Comparison of ENCODE assay signal across 12 mouse cellular contexts in the genomic region with DNA sequence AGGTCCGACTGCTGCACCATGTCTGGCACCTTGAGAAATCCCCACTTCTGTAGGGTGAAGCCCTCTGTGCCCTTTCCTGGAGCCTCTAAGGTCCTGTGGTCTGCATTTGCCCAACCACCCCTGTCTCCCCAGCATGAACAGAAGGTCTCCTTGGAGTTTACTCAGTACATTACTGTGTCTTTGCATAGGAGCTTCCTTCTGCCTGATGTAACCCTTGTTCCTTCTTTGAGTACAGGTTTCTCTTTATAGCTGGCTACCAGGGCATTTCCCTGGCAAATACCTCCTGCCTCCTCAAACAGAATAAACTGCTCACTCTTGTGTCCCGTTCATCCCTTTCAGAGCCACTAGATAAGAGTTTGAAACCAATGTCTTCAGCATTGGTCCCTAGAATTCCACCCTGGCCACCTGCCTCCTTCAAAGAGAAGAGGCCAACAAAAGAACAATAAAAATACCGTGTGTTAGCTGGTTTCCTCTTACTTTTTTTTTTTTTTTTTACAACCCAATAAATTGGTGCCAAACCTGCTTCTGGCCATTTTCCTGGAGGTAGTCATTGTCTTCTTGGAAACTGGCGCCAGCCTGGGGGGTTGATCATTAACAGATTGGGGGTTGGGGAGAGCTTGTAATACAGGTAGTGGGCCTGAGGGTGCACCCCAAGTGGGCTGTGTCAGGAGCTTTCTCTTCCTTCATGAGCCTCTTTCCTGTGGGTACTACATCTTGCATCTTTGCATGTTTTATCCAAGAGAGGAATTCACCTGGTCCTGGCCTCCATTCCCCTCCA.
DNase-seq lines count a peak whose midpoint lies in the region; ATAC-seq and TF ChIP-seq lines count a peak whose summit lies in the region.
"Had no signal": no experiment of that assay in that cellular context is flagged by ENCODE, and none has a peak within 500 bp of the region (broad histone marks: within the 10 kb centered on the region; RNA-seq: fewer than 3 reads in every experiment).

No protein-coding gene starts in this region.

- no peak overlapping the region for H3K9ac ChIP-seq in forebrain, embryonic 13.5 days
- H3K9ac ChIP-seq in forebrain, embryonic 12.5 days, result no peak overlapping the region
- no peak overlapping the region for H3K9ac ChIP-seq in midbrain, embryonic 13.5 days (replicated peaks)
- no peak overlapping the region for H3K9ac ChIP-seq in midbrain, embryonic 16.5 days (ENCODE audit: low read depth, low read length)
- no peak overlapping the region for H3K9ac ChIP-seq in stomach, postnatal 0 days (ENCODE audit: low read length)
- H3K9ac ChIP-seq: neural tube, embryonic 12.5 days had no signal

- peaks cover 3% of the 10 kb centered on the region; the same call in 1 of the 2 replicates for H3K36me3 ChIP-seq in forebrain, embryonic 13.5 days (ENCODE audit: poor library complexity, severe bottlenecking)
- H3K36me3 ChIP-seq in forebrain, embryonic 12.5 days (replicated peaks), result no peaks in the 10 kb centered on the region; the same call in 1 of the 2 replicates
- H3K36me3 ChIP-seq in midbrain, embryonic 13.5 days, result peaks cover 5% of the 10 kb centered on the region
- H3K36me3 ChIP-seq in midbrain, embryonic 16.5 days (ENCODE audit: control insufficient read depth, insufficient read depth, low read length), result no peaks in the 10 kb centered on the region
- H3K36me3 ChIP-seq in stomach, postnatal 0 days (ENCODE audit: control insufficient read depth, insufficient read depth, low read length), result no peaks in the 10 kb centered on the region

- TF ChIP-seq EP300 in stomach, postnatal 0 days (optimal IDR thresholded peaks at IDR 0.05), result no peak

- peak; percentile 72 to 84 for DNase-seq in kidney, postnatal 36 days
- DNase-seq in stomach, postnatal 0 days (ENCODE audit: low spot score), result no peak
- no peak for DNase-seq in heart, adult 9 months (ENCODE audit: low spot score in 2 of 2)
- no peak for DNase-seq in embryo, embryonic 9.5 days (ENCODE audit: extremely low spot score)
- DNase-seq: cerebellum, postnatal 25 days; gastrocnemius, postnatal 14 days had no signal

- WGBS in forebrain, embryonic 13.5 days, result 52% methylated on average over 4 of the region's 4 CpGs
- 58% methylated on average over 4 of the region's 4 CpGs for WGBS in forebrain, embryonic 12.5 days
- WGBS in midbrain, embryonic 13.5 days, result 68% methylated on average over 4 of the region's 4 CpGs
- WGBS in midbrain, embryonic 16.5 days, result 61% methylated on average over 4 of the region's 4 CpGs
- WGBS in stomach, postnatal 0 days, result 55% methylated on average over 4 of the region's 4 CpGs

- H3K9me3 ChIP-seq in forebrain, embryonic 13.5 days (replicated peaks), result no peaks in the 10 kb centered on the region
- no peaks in the 10 kb centered on the region for H3K9me3 ChIP-seq in forebrain, embryonic 12.5 days
- H3K9me3 ChIP-seq in midbrain, embryonic 13.5 days, result no peaks in the 10 kb centered on the region
- H3K9me3 ChIP-seq in midbrain, embryonic 16.5 days (replicated peaks; ENCODE audit: control insufficient read depth, low read length, poor library complexity, severe bottlenecking), result no peaks in the 10 kb centered on the region
- H3K9me3 ChIP-seq in stomach, postnatal 0 days (ENCODE audit: control insufficient read depth, low read length), result no peaks in the 10 kb centered on the region
- H3K9me3 ChIP-seq: neural tube, embryonic 12.5 days had no signal

- no peaks in the 10 kb centered on the region for H3K27me3 ChIP-seq in forebrain, embryonic 13.5 days
- no peaks in the 10 kb centered on the region for H3K27me3 ChIP-seq in forebrain, embryonic 12.5 days
- H3K27me3 ChIP-seq in midbrain, embryonic 13.5 days, result no peaks in the 10 kb centered on the region
- no peaks in the 10 kb centered on the region for H3K27me3 ChIP-seq in midbrain, embryonic 16.5 days (ENCODE audit: control insufficient read depth, insufficient read depth, low read depth, low read length)
- H3K27me3 ChIP-seq in stomach, postnatal 0 days (ENCODE audit: control insufficient read depth, insufficient read depth, low read length), result no peaks in the 10 kb centered on the region
- H3K27me3 ChIP-seq: neural tube, embryonic 12.5 days had no signal

- no peak for TF ChIP-seq CTCF in stomach, postnatal 0 days (IDR thresholded peaks at IDR 0.05; ENCODE audit: low read depth)

- peak overlapping the region; percentile 76; the same call in 1 of the 2 replicates for H3K27ac ChIP-seq in forebrain, embryonic 13.5 days
- H3K27ac ChIP-seq in forebrain, embryonic 12.5 days, result no peak overlapping the region
- H3K27ac ChIP-seq in midbrain, embryonic 13.5 days, result 0 out of 2 replicates have a peak overlapping the region, but pooled peaks have one; percentile 19
- H3K27ac ChIP-seq in midbrain, embryonic 16.5 days (ENCODE audit: low read length), result no peak overlapping the region
- H3K27ac ChIP-seq in stomach, postnatal 0 days (replicated peaks), result peak overlapping the region; percentile 92
- H3K27ac ChIP-seq: macrophage; neural tube, embryonic 12.5 days had no signal

- H3K4me2 ChIP-seq in forebrain, embryonic 13.5 days, result no peak overlapping the region
- no peak overlapping the region for H3K4me2 ChIP-seq in forebrain, embryonic 12.5 days
- H3K4me2 ChIP-seq in midbrain, embryonic 13.5 days (replicated peaks), result no peak overlapping the region
- no peak overlapping the region for H3K4me2 ChIP-seq in midbrain, embryonic 16.5 days (ENCODE audit: low read length)
- H3K4me2 ChIP-seq in stomach, postnatal 0 days (replicated peaks; ENCODE audit: low read depth), result no peak overlapping the region
- H3K4me2 ChIP-seq: neural tube, embryonic 12.5 days had no signal

- no peak overlapping the region for H3K4me3 ChIP-seq in forebrain, embryonic 13.5 days
- H3K4me3 ChIP-seq in forebrain, embryonic 12.5 days (replicated peaks), result no peak overlapping the region
- no peak overlapping the region for H3K4me3 ChIP-seq in midbrain, embryonic 13.5 days (replicated peaks)
- no peak overlapping the region for H3K4me3 ChIP-seq in midbrain, embryonic 16.5 days (ENCODE audit: low read depth, low read length)
- no peak overlapping the region for H3K4me3 ChIP-seq in stomach, postnatal 0 days (ENCODE audit: low read depth, low read length)
- H3K4me3 ChIP-seq: neural tube, embryonic 12.5 days had no signal

- H3K4me1 ChIP-seq in forebrain, embryonic 13.5 days, result peaks cover 98% of the 10 kb centered on the region
- H3K4me1 ChIP-seq in forebrain, embryonic 12.5 days, result peaks cover 98% of the 10 kb centered on the region
- H3K4me1 ChIP-seq in midbrain, embryonic 13.5 days (replicated peaks), result peaks cover 99% of the 10 kb centered on the region
- H3K4me1 ChIP-seq in midbrain, embryonic 16.5 days (ENCODE audit: control insufficient read depth, insufficient read depth, low read length), result peaks cover 65% of the 10 kb centered on the region
- H3K4me1 ChIP-seq in stomach, postnatal 0 days (replicated peaks; ENCODE audit: control insufficient read depth, insufficient read depth), result peaks cover 11% of the 10 kb centered on the region

- no peak for ATAC-seq in forebrain, embryonic 13.5 days
- ATAC-seq in forebrain, embryonic 12.5 days (ENCODE audit: low FRiP score), result no peak
- no peak for ATAC-seq in midbrain, embryonic 13.5 days
- ATAC-seq in midbrain, embryonic 16.5 days, result no peak
- ATAC-seq in stomach, postnatal 0 days (ENCODE audit: low FRiP score, low TSS enrichment), result no peak

Comparison
In these comparisons a context has a peak if more than half of its experiments do, and no peak if none do; other contexts are left out.
1. H3K27ac ChIP-seq: peak in forebrain, embryonic 13.5 days (single experiment), midbrain, embryonic 13.5 days (single experiment) and stomach, postnatal 0 days (single experiment); none in forebrain, embryonic 12.5 days (single experiment) and midbrain, embryonic 16.5 days (single experiment).
2. DNase-seq: peak in kidney, postnatal 36 days (2 of 2); none in stomach, postnatal 0 days (single experiment), heart, adult 9 months (0 of 2) and embryo, embryonic 9.5 days (single experiment).